Mouse (Mus musculus) lung, postnatal 14 days (tissue): ENCODE data around the gene Mast4.

Experiments used
- DNase-seq: peaks from one replicate; pipeline ENCODE4 v3.0.0; 2021

Gene Mast4

DNA sequence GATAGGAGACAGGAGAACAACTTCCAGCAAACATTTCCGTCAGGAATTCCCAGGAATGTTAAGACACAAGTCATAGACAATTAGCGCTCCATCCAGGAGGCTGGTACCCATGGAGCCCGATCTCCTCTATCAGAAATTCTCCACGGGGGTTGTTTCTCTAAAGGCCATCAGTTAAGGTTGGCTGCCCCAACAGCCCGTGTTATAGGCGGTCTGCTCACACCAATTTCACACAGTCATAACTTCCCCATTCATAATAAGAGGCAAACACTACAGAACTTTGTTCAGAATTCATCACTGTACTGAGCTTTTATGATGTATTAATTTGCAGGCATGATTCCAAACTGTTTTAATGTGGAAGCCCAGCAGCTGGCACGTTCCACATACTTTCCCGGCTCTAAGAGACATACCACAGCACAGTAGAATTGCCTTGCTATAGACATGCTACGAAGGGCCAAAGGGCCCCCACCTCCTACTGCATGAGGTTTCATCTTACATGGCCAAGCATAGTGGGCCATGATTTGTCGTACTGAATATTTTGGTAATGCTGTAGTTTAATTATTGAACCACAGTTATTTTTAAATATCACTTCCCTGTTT is 19.1 kb downstream of the Mast4 start:
- DNase-seq, result no peak

DNA sequence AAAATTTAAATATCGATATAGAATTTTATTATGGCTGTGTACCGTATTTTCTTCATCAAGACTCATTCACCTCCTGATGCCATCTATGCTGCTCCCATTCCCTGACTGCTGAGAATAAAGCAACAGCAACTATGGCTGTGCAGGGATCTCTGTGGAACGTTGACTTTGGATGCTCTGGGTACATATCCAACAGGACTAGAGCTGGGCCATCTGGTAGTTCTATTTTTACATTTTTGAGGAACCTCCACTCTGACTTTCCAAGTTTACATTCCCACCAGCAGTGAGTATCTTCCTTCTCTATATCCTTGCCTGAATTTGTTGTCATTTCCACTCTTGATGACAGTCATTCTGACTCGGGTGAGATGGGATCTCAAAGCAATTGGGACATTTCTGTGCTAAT is 26.0 kb downstream of the Mast4 start:
- no peak for DNase-seq

DNA sequence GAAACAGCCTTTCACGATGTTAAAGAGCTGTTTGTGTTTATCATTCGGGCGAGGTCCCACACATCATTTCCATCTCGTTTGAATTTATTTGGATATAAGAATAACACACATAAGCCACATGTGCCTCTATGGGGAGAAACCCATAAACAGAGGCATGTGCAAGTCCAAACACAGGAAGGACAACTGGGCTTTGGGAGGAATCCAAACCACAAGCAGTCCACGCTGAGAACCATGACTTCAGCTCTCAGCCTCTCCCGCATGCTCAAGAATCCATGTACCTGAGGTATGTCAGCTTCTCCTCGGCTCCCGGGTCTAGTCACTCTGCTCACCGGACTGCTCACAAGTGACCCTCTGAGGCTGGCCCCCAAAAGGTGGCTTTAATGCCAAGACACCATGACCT is 30.5 kb downstream of the Mast4 start:
- DNase-seq, result no peak

DNA sequence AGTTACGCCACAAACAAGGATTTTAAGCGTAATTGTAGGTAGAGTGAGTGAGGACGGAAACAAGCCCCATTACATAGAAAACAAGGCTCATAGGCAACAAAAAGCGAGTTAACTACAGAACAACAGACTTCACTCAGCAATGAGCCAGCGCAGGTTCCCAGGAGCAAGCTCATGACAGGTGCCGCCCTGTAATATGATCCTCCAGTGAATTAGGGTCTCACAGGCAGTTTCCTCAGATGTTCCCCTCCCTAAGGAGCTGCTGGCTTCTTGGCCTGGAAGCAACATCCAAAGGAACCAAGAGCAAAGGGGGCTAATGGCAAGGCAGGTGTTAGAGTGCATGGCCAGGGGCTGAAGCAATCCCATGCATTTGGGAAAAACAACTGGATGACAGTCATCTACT is 31.8 kb downstream of the Mast4 start:
- DNase-seq, result no peak

DNA sequence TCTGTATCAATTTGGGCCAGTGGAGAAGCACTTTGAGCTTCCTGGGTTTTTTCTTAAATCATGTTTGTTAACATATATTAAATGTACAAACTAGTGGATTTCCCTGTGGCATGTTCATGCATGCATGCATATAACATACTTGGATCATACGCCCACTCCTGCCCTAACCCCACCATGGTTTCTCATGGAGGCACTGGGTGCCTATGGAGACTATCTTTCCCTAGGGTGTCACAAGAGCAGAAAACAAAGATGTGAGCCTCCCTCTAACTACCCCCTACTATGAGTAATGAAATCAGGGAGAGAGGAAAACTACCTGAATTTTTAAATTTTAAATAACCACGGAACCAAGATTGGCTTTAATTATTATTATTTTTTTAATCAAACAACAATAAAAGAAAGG is 32.2 kb downstream of the Mast4 start:
- DNase-seq, result no peak

DNA sequence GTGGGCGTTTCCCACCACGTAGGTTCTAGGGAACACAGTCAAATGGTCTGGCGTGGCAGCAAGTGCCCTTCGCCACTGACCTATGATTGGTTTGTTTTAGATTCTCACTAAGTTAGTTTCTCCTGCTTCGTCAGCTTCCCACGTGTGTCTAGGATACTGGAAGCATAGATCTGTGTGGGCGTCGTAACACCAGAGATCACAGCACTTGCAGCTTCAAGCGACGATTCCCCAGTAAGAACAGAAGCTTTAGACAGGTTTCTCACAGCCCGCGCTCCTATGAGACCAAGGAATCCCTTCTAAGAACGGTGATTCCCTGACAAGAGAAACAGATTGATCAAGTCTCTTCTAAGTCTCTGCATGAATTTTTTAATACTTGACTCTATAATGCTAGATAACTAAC is 39.9 kb downstream of the Mast4 start:
- no peak for DNase-seq

DNA sequence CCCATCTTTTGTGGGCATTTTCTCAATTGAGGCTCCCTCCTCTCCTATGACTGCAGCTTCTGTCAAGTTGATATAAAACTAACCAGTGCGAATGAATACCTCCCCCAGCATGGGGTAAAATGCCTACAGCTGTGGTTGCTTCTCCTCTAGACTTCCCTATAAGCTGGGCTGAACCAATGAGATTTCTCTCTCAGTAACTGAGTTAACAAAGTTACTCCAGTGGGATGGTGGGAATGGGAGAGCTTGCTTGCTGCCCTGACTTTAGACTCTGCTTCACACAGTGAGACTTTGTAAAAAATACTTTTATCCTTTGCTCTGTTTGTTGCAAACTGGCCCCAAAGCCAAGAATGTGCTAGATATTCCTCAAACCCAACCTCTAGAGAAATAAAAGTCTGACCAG is 41.2 kb downstream of the Mast4 start:
- DNase-seq, result no peak

DNA sequence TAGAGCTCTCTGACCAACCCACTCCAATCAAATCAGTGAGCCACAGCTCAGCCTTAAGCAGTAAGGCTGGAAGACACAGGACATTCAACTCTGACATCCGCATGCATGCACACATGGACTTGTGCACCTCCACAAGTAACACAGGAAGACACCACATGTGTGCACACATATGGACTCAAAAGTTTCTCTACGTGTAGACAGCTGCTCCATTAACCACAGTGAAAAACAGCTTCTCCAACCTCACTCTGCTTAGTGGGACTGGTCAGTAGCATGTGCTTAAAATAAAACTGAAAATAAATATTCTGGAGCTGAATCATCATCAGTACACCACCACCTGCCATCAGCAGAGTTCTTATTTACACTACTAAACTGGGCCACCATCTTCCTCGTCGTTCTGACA is 43.2 kb downstream of the Mast4 start:
- no peak for DNase-seq

DNA sequence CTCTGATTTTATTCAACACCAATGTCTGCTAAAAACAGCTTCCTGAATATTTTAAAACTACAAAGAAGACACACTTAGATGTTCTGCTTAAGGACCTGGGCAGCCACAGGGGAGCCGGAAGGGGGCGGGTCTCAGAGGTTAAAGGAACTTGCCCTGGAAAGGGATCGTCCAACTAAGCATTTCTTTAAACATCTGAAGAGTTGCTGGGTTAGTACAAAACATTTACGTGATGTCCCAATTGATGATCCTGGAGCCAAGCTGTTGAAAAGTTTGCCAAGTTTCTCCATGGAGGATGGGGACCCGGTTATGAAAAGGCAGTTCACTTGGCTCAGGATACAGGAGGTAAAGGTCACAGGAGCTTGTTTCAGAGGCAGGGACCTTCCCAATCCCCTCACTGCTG is 48.5 kb downstream of the Mast4 start:
- no peak for DNase-seq

DNA sequence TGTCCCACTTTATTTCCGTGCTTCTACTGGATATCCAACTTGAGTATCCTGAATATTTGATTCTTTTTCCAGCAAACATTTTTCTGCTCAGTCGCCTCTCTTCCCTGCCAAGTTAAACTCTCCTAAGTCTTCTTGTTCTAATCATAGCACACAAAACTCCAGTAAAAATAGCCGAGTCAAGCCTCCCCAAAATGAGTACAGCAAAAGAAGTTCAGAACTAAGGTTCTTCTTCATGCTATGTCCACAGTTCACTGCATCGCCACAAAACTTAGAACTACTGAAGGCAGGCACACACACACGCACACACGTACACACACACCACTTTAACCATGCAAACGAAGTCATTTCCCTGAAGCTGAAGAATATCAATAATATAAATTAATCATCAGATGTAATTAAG is 49.3 kb downstream of the Mast4 start:
- no peak for DNase-seq

DNA sequence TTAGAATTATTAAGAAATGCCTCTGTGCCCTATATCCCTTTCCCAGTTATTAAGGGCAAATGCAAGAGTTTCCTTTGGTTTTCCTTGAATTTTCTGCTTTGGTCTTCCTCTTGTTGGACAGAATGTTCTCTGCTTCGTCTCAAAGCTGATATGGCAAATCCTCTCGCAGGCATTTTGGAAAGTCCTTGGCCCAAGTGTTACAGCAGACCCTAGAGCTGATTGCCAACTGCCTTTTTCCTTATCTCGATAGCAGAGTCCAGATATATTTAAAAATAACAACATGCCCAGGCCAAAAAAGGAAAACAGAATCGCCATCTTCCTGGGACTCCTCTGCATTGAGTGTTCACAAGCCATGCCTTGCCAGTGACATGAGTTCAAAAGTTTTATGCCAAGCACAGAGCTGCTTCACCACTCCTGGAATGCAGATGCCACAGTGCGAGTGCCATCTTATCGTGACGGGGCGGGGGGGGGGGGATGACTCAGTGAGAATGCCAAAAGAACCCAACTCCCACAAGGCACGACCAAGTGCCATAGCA is 63.4 kb downstream of the Mast4 start:
- DNase-seq, result no peak

DNA sequence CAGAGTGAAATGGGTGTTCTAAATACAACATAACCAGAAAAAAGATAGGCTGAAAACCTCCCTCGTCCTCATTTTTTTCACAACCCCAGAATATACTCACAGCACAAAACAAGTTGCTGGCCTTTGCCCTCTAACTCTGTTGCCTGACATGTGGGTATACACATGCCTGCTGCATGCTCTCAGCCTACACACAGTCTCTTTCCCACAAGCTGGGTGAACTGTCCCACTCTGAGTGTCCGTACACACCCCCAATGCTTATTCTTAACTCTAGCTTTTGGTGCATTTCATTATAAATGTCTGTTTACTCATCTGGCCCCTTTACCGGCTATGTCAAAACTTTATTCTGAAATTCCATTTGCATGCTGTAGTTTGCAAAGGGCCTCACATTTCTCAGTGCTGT is 71.6 kb downstream of the Mast4 start:
- no peak for DNase-seq

DNA sequence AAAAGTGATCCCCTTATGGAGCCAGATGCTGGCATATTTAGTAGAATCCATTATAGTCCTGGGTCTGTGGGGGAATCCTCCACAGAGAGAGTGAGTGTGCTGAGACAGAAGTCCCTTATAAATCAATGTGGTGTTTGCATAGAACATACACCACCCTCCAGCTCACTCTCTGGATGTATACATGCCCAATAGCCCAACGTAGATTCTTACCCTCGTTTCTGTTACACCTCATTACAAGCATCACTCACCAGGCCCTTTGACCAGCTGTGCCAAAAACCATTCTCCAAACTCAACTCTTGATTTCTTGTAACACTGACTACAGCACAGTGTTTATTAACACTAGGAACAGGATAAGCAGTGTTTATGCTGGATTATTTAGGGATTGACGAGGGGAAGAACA is 72.2 kb downstream of the Mast4 start:
- no peak for DNase-seq

DNA sequence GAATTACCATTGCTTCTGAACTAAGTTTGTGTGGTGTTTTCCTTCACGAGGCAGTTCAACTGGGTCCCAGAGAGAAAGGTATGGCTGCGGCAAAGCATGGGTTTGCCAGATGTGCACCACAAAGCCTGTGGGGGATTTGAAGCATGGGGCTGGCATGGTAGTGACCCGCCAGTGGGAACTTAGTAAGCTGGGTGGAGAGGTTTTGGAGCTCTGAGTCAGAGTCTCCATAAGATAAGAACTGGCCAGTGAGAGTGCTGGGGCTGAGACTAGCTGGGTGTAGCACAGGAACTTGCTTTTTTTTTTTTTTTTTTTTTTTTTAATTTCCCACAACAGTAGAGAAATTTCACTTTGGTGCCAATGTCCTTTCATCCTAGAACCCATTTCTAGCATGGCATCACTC is 73.9 kb downstream of the Mast4 start:
- no peak for DNase-seq

DNA sequence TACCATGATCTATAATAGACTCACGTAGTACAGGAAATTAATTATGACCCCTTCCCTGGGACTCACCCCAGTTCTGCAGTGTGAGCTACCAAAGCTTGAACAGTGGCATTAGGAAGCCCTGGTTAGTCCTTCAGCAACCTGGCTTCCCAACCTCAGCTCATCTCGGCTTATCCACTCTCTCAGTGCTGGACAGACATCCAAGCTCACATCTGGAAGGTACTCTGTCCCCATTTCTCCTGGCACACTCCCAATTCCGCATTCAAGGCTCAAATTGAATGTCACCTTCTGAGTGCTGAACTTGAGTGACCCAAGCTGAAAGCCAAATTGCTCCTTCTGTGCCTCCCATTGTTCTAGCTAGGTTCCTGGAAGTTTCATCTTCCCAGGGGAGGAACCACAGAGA is 76.2 kb downstream of the Mast4 start:
- no peak for DNase-seq

DNA sequence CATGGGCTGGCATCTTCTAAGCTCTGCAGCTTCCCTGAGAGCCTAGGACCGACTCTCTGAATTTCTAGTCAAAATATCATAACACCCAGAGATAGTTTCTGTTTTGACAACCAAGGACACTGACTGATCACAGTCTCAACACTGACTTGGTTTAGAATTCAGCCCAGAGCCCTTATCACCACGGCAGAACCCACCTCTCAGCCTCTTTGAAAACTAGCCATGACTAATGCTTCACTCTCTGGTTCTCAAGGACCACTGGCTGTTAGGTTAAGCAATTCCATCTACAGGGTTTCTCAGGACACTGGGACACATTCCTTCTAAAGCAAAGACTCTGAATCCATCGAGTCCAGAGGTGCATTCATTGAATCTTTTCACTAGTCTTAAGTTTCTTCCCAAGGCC is 79.4 kb downstream of the Mast4 start:
- DNase-seq, result no peak

DNA sequence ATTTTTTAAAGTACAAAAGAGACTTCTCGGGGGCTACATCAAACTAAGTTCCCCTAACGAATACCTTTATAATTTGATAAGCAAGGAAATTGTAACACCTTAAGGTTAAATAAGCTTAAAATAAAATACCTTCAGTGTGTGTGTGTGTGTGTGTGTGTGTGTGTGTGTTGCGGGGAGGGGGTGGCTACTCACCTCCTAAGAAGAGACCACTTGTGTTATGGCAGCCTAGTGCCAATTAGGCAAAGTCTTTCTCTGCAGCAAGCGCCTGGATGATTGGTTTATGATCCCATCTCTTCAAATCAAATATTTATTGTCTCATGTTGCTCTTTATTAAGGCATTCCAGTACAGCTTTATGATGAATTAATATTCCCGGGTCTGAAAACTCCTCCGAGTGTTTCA is 81.2 kb downstream of the Mast4 start:
- DNase-seq, result no peak

DNA sequence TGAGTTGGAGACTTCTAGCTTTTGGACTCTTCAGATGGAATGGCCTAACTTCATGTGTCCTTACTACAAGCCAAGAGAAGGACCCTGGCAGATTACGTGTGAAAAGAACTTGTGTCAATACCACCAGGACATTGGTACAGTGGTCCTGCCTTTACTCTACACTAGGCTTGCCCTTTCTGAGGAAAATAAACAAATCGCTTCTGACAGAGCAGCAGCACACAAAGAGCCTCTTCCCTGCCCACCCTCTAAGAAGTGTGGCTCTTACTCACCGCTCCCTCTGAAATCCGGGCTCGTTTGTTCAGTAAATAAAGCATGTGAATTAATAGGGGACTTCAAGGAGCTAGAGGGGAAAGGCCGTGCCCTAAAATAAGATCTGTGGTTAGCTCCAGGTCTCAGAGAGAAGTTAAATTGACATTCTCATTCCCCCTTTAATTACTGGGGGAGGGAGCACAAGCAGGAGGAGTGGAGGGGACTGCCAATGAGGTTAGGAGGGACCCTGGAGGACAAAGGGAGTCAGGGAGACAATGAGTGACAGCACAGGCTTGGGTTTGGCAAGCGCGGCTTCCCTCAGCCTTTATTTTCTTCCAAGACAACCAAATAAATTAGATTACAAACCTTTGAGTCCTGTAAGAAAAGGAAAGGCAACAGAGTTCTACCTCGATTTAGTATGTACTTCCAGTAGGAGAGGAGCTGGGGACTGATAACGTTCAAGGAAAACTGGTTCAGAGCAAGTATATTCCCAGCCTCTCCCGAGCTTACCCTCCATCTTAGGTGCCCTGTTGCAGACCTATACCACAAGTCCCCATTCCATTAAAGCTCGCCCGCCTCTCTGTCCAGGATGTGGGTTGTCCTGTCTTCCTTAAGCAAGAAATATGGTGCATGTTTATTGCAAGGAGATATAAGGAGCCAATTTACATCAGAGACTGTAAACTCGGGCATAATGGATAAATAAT is 85.9 kb downstream of the Mast4 start:
- DNase-seq, result no peak

DNA sequence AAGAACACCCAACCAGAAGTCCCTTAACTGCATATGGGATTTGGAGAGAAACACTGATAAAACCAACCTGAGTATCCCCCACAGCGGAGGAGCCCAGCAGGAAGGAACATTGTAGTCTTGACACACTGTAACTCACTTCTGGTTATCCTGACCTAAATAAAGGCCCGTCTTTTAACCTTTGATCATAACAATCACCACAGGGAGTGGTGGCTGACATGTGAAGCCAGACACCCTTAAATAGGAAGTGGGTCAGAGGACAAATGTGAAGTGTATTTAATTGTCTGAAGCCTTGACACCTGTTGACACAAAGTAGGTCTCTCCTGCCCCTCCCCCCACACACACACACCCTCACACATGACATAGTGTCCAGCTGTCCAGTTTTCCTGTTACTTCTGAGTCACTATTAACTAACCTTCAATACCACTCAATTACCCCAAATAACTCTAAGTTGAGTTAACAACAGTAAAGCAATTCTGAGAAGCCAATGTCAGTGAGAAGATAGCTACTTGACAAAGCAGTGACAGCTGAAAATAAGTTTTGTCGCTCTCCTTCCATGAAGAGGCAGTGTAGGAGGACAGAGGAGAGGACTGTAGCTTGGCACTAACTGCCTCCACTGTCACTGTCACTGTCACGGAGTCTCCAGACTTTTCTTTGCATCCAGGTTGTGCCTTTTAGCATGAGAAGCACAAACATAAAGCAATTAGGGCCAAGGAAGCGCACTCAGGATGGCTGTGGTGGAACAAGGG is 87.2 kb downstream of the Mast4 start:
- DNase-seq, result no peak

DNA sequence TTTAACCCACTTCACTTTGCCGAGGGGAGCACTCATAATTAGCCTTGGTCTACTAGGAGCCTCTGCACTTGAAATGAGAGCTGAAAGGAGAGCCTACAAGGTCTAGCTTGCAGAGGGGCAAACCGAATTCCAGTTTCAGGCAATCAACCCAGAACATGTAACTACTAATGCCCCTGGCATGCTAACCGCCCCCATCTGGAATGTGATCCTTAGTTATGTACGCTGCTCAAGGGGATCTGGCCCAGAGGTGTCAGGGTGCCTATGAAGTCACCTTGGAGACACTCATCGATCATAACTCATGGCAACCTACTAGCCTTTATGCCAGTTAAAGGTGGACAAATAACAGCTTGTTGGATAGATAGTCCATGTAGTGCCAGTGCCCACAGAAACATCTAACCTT is 88.9 kb downstream of the Mast4 start:
- DNase-seq, result no peak

DNA sequence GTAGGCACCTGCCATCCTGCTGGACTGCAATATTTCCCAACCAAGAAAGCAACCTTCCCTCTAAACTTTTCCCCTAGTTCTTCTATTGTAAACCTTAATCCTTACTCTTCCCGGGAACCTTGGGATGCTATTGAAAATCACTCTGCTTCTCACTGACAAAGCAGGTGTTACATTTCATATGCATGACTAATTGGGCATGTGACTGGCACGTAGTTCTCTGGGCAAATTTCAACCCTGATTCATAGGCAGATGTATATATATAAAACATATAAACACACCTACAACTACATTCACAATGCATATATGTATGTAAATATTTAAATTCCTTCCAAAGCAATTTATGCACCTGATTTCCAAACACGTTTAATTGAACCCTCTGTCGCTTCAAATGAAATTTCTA is 90.2 kb downstream of the Mast4 start:
- no peak for DNase-seq

DNA sequence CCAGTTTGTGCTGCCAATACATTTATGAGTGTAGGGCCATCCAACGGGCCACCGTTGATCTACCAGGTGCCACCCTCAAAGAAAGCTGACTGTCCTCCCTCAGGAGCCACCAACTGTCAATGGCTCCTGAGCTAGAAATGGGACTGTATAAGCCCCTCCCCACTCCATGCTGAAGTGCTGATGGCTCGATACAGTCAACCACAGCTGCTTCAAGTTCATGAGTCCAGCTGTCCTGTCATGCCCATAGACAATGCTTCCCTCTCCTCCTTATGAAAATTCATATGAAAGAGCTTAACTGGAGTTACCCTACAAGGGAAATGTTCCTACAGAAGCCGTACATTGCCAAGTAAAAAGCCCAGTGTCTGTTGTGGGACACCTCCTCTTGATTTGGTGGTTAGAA is 93.2 kb downstream of the Mast4 start:
- DNase-seq, result no peak

DNA sequence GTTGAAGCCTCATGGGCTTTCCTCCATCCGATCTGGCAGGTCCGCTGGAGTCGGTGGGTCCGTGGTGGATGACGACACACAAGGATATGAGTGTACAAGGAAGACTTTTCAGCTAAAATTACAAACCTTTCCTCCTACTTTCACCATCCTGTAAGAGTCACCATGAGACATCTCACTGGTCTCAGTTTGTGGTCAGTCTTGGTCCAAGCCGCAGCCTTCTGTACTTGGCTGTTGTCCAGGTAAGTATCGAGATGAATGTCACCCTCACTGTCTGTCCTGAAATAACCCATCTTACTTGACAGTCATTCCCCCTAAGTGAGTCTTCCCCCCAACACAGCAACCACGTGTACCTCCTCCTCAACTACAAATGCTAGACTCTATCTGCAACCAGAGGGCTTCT is 94.6 kb downstream of the Mast4 start:
- no peak for DNase-seq
